Mouse (Mus musculus) induced T-regulatory cell, adult 2 months (primary cell): ENCODE measurements at regions not wholly inside any gene's neighbourhood (a gene's known extent, or its start where the extent isn't known, plus 50 kb on each side); places are given as distances from the start of the nearest gene placed in this dataset.

ENCODE experiments used
- DNase-seq: peaks from one replicate; pipeline ENCODE4 v3.0.0-alpha.2; 2012; ENCODE audit warnings: low read depth

- no peak for DNase-seq
Measured at GRCm38 (mm10) chr3:63542638-63543408, 59.1 kb upstream of the Gm34302 start.

GRCm38 (mm10) chr3:63538881-63539280 lies 55.2 kb upstream of the Gm34302 start:
- no peak for DNase-seq

GRCm38 (mm10) chr3:63534141-63534540 lies 50.5 kb upstream of the Gm34302 start:
- no peak for DNase-seq
